Mouse (Mus musculus): Measurements from ENCODE around the gene Tspan17.

GRCm38 (mm10) chr13:54765281-54766191 is 23.6 kb upstream of the Tspan17 start:
- TF ChIP-seq CTCF (IDR thresholded peaks at IDR 0.05; ENCODE audit: control insufficient read depth, insufficient read depth, low read length) (no peak), POLR2A (IDR thresholded peaks at IDR 0.05; ENCODE audit: borderline replicate concordance, control insufficient read depth, low read depth, low read length) (no peak)

Measured in bone marrow, adult 2 months (tissue).